Mouse (Mus musculus) splenic B cell, adult 2 months (primary cell): ENCODE measurements around the gene Gm10799.

Experiments
- DNase-seq: peaks from one replicate; pipeline ENCODE4 v3.0.0-alpha.2; 2011; ENCODE audit warnings: low read depth, low spot score
- H3K27me3 ChIP-seq: 2 replicates; pipeline ENCODE4 v1.6.1; 2012; ENCODE audit warnings: mild to moderate bottlenecking, low read length, moderate library complexity, mixed read lengths; ENCODE audit not compliant: control insufficient read depth, poor library complexity, insufficient read depth, severe bottlenecking
- H3K36me3 ChIP-seq: 2 replicates; pipeline ENCODE4 v1.6.1; 2012; ENCODE audit warnings: mild to moderate bottlenecking, low read length, moderate library complexity, mixed read lengths; ENCODE audit not compliant: control insufficient read depth, poor library complexity, insufficient read depth, severe bottlenecking

Gm10799 gene

GRCm38 (mm10) chr2:104023096-104023495 is 45.3 kb downstream of the Gm10799 start:
- no peaks in the 10 kb centered on the region for H3K27me3 ChIP-seq
- peak; percentile 14 for DNase-seq
- no peaks in the 10 kb centered on the region for H3K36me3 ChIP-seq
